Mouse (Mus musculus): ENCODE measurements around the gene Bnc1. TPM values are rescaled to one million over a fixed set of nuclear protein-coding genes. Genes with fewer than 3 reads are reported as not detected.

Bnc1 gene
- polyA plus RNA-seq, 1 experiment from 2014 or later, result 6.3 TPM

- peaks cover 20% of the 10 kb centered on the region for H3K27me3 ChIP-seq (ENCODE audit: control insufficient read depth, insufficient read depth, low read length)
- H3K27ac ChIP-seq (replicated peaks in 1 of 2; ENCODE audit: control insufficient read depth in 1 of 2, insufficient read depth in 1 of 2, low read depth in 2 of 2, low read length in 2 of 2), result no peak overlapping the region
- H3K9me3 ChIP-seq (ENCODE audit: control insufficient read depth, low read length), result no peaks in the 10 kb centered on the region
- H3K4me3 ChIP-seq (ENCODE audit: control insufficient read depth in 1 of 2, insufficient read depth in 1 of 2, low read depth in 1 of 2, low read length in 2 of 2), result peak overlapping the region; percentile 15 to 17
- H3K9ac ChIP-seq (ENCODE audit: low read length), result peak overlapping the region; percentile 9; the same call in 1 of the 2 replicates
- no peak for ATAC-seq (ENCODE audit: insufficient number of reproducible peaks, insufficient read depth, low FRiP score, low read depth)
- peak overlapping the region; percentile 63 for H3K4me2 ChIP-seq (ENCODE audit: low read length)
- peaks cover 5 to 6% of the 10 kb centered on the region in 2 experiments; a peak in 3 of 4 replicates for H3K4me1 ChIP-seq (ENCODE audit: control insufficient read depth in 2 of 2, insufficient read depth in 2 of 2, low read length in 2 of 2)
- H3K36me3 ChIP-seq (ENCODE audit: control insufficient read depth, insufficient read depth, low read length), result no peaks in the 10 kb centered on the region
- WGBS, result 3% methylated on average over 25 of the region's 25 CpGs
Observed at GRCm38 (mm10) chr7:82016751-82017710, 24.9 kb upstream of the Bnc1 start.

GRCm38 (mm10) chr7:82012472-82012871 is 20.4 kb upstream of the Bnc1 start:
- ATAC-seq (ENCODE audit: insufficient number of reproducible peaks, insufficient read depth, low FRiP score, low read depth), result no peak
- Histone ChIP-seq H3K9me3 (ENCODE audit: control insufficient read depth, low read length) (no peaks in the 10 kb centered on the region), H3K27me3 (ENCODE audit: control insufficient read depth, insufficient read depth, low read length) (peaks cover 23% of the 10 kb centered on the region), H3K9ac (ENCODE audit: low read length) (no peak overlapping the region), H3K4me1 (ENCODE audit: control insufficient read depth in 2 of 2, insufficient read depth in 2 of 2, low read length in 2 of 2) (peaks cover 3 to 6% of the 10 kb centered on the region in 2 experiments; a peak in 3 of 4 replicates), H3K27ac (replicated peaks in 1 of 2; ENCODE audit: control insufficient read depth in 1 of 2, insufficient read depth in 1 of 2, low read depth in 2 of 2, low read length in 2 of 2) (no peak overlapping the region), H3K4me2 (ENCODE audit: low read length) (no peak overlapping the region), H3K36me3 (ENCODE audit: control insufficient read depth, insufficient read depth, low read length) (no peaks in the 10 kb centered on the region), H3K4me3 (ENCODE audit: control insufficient read depth in 1 of 2, insufficient read depth in 1 of 2, low read depth in 1 of 2, low read length in 2 of 2) (no peak overlapping the region)
- WGBS, result 7% methylated on average over 13 of the region's 13 CpGs

GRCm38 (mm10) chr7:82011534-82012401 is 19.7 kb upstream of the Bnc1 start:
- 44% methylated on average over 19 of the region's 19 CpGs for WGBS
- Histone ChIP-seq H3K4me2 (ENCODE audit: low read length) (no peak overlapping the region), H3K27ac (replicated peaks in 1 of 2; ENCODE audit: control insufficient read depth in 1 of 2, insufficient read depth in 1 of 2, low read depth in 2 of 2, low read length in 2 of 2) (peak overlapping the region in 1 of 2 experiments; percentile 23; a peak in 1 of 4 replicates), H3K36me3 (ENCODE audit: control insufficient read depth, insufficient read depth, low read length) (no peaks in the 10 kb centered on the region), H3K9ac (ENCODE audit: low read length) (no peak overlapping the region), H3K4me1 (ENCODE audit: control insufficient read depth in 2 of 2, insufficient read depth in 2 of 2, low read length in 2 of 2) (0 out of 4 replicates have a peak, but pooled peaks cover 0 to 1% of the 10 kb centered on the region in 2 experiments), H3K27me3 (ENCODE audit: control insufficient read depth, insufficient read depth, low read length) (peaks cover 21% of the 10 kb centered on the region), H3K9me3 (ENCODE audit: control insufficient read depth, low read length) (no peaks in the 10 kb centered on the region), H3K4me3 (ENCODE audit: control insufficient read depth in 1 of 2, insufficient read depth in 1 of 2, low read depth in 1 of 2, low read length in 2 of 2) (no peak overlapping the region)
- ATAC-seq (ENCODE audit: insufficient number of reproducible peaks, insufficient read depth, low FRiP score, low read depth), result no peak

- H3K9me3 ChIP-seq (ENCODE audit: control insufficient read depth, low read length), result no peaks in the 10 kb centered on the region
- no peak overlapping the region for H3K9ac ChIP-seq (ENCODE audit: low read length)
- no peak for ATAC-seq (ENCODE audit: insufficient number of reproducible peaks, insufficient read depth, low FRiP score, low read depth)
- 0 out of 2 replicates have a peak, but pooled peaks cover 8% of the 10 kb centered on the region for H3K27me3 ChIP-seq (ENCODE audit: control insufficient read depth, insufficient read depth, low read length)
- H3K4me2 ChIP-seq (ENCODE audit: low read length), result no peak overlapping the region
- WGBS, result 45% methylated on average over 2 of the region's 2 CpGs
- H3K4me3 ChIP-seq (ENCODE audit: control insufficient read depth in 1 of 2, insufficient read depth in 1 of 2, low read depth in 1 of 2, low read length in 2 of 2), result no peak overlapping the region
- H3K4me1 ChIP-seq (ENCODE audit: control insufficient read depth in 2 of 2, insufficient read depth in 2 of 2, low read length in 2 of 2), result no peaks in the 10 kb centered on the region
- no peaks in the 10 kb centered on the region for H3K36me3 ChIP-seq (ENCODE audit: control insufficient read depth, insufficient read depth, low read length)
- H3K27ac ChIP-seq (replicated peaks in 1 of 2; ENCODE audit: control insufficient read depth in 1 of 2, insufficient read depth in 1 of 2, low read depth in 2 of 2, low read length in 2 of 2), result no peak overlapping the region
Observed at GRCm38 (mm10) chr7:82007151-82007550, 15.1 kb upstream of the Bnc1 start.

DNA sequence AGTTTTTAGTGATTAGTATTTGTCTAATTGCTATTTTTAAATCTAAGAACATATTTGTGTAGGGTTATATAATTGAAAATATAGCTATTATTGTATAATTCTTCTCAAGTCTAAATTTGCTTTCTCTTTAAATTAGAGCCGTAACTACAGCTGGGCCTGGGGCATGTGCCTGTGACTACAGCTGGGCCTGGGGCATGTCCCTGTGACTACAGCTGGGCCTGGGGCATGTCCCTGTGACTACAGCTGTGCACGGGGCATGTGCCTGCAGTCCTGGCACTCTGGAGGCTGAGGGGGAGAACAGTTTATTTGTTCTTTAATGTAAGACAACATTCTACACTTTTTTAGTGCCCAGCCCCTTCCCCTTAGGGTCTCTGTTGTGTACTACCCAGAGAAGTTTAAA is 12.1 kb upstream of the Bnc1 start:
- Histone ChIP-seq H3K27ac (replicated peaks in 1 of 2; ENCODE audit: control insufficient read depth in 1 of 2, insufficient read depth in 1 of 2, low read depth in 2 of 2, low read length in 2 of 2) (no peak overlapping the region), H3K27me3 (ENCODE audit: control insufficient read depth, insufficient read depth, low read length) (peaks cover 19% of the 10 kb centered on the region; the same call in 1 of the 2 replicates), H3K36me3 (ENCODE audit: control insufficient read depth, insufficient read depth, low read length) (no peaks in the 10 kb centered on the region), H3K4me2 (ENCODE audit: low read length) (no peak overlapping the region), H3K4me1 (ENCODE audit: control insufficient read depth in 2 of 2, insufficient read depth in 2 of 2, low read length in 2 of 2) (no peaks in the 10 kb centered on the region), H3K9ac (ENCODE audit: low read length) (no peak overlapping the region), H3K9me3 (ENCODE audit: control insufficient read depth, low read length) (no peaks in the 10 kb centered on the region), H3K4me3 (ENCODE audit: control insufficient read depth in 1 of 2, insufficient read depth in 1 of 2, low read depth in 1 of 2, low read length in 2 of 2) (no peak overlapping the region)
- 74% methylated on average over 2 of the region's 2 CpGs for WGBS
- ATAC-seq (ENCODE audit: insufficient number of reproducible peaks, insufficient read depth, low FRiP score, low read depth), result no peak

GRCm38 (mm10) chr7:81999816-82000215 is 7.7 kb upstream of the Bnc1 start:
- no peak overlapping the region for H3K27ac ChIP-seq (replicated peaks in 1 of 2; ENCODE audit: control insufficient read depth in 1 of 2, insufficient read depth in 1 of 2, low read depth in 2 of 2, low read length in 2 of 2)
- no peaks in the 10 kb centered on the region for H3K36me3 ChIP-seq (ENCODE audit: control insufficient read depth, insufficient read depth, low read length)
- H3K9ac ChIP-seq (ENCODE audit: low read length), result no peak overlapping the region
- no peaks in the 10 kb centered on the region for H3K9me3 ChIP-seq (ENCODE audit: control insufficient read depth, low read length)
- ATAC-seq (ENCODE audit: insufficient number of reproducible peaks, insufficient read depth, low FRiP score, low read depth), result no peak
- H3K4me3 ChIP-seq (ENCODE audit: control insufficient read depth in 1 of 2, insufficient read depth in 1 of 2, low read depth in 1 of 2, low read length in 2 of 2), result no peak overlapping the region
- H3K4me1 ChIP-seq (ENCODE audit: control insufficient read depth in 2 of 2, insufficient read depth in 2 of 2, low read length in 2 of 2), result no peaks in the 10 kb centered on the region
- peaks cover 48% of the 10 kb centered on the region for H3K27me3 ChIP-seq (ENCODE audit: control insufficient read depth, insufficient read depth, low read length)
- WGBS, result 35% methylated on average over 2 of the region's 2 CpGs
- H3K4me2 ChIP-seq (ENCODE audit: low read length), result no peak overlapping the region

- H3K4me2 ChIP-seq (ENCODE audit: low read length), result no peak overlapping the region
- H3K27ac ChIP-seq (replicated peaks in 1 of 2; ENCODE audit: control insufficient read depth in 1 of 2, insufficient read depth in 1 of 2, low read depth in 2 of 2, low read length in 2 of 2), result no peak overlapping the region
- no peak overlapping the region for H3K9ac ChIP-seq (ENCODE audit: low read length)
- peaks cover 53% of the 10 kb centered on the region for H3K27me3 ChIP-seq (ENCODE audit: control insufficient read depth, insufficient read depth, low read length)
- WGBS, result 61% methylated on average over 7 of the region's 7 CpGs
- H3K36me3 ChIP-seq (ENCODE audit: control insufficient read depth, insufficient read depth, low read length), result no peaks in the 10 kb centered on the region
- H3K9me3 ChIP-seq (ENCODE audit: control insufficient read depth, low read length), result no peaks in the 10 kb centered on the region
- no peak overlapping the region for H3K4me3 ChIP-seq (ENCODE audit: control insufficient read depth in 1 of 2, insufficient read depth in 1 of 2, low read depth in 1 of 2, low read length in 2 of 2)
- no peak for ATAC-seq (ENCODE audit: insufficient number of reproducible peaks, insufficient read depth, low FRiP score, low read depth)
- H3K4me1 ChIP-seq (ENCODE audit: control insufficient read depth in 2 of 2, insufficient read depth in 2 of 2, low read length in 2 of 2), result no peaks in the 10 kb centered on the region
Observed at GRCm38 (mm10) chr7:81999372-81999771, 7.3 kb upstream of the Bnc1 start.
